Mouse (Mus musculus): Measurements from ENCODE around the gene Tmem120b.

GRCm38 (mm10) chr5:123146357-123146756 lies 78.1 kb downstream of the Tmem120b start:
- TF ChIP-seq CTCF (IDR thresholded peaks at IDR 0.05) (no peak), EP300 (IDR thresholded peaks at IDR 0.05) (no peak)

Data from lung, postnatal 0 days (tissue).